Mouse (Mus musculus) kidney, adult 8-10 months (tissue): ENCODE data around the gene Gpr176.

ENCODE experiments used
- DNase-seq, 2 experiments: peaks; one replicate each; pipeline ENCODE4 v3.0.0; 2022

Gene Gpr176

GRCm38 (mm10) chr2:118372561-118372900 lies 688 bp downstream of the Gpr176 start:
- no peak for DNase-seq

GRCm38 (mm10) chr2:118371841-118372240 lies 1.4 kb downstream of the Gpr176 start:
- DNase-seq = no peak

DNA sequence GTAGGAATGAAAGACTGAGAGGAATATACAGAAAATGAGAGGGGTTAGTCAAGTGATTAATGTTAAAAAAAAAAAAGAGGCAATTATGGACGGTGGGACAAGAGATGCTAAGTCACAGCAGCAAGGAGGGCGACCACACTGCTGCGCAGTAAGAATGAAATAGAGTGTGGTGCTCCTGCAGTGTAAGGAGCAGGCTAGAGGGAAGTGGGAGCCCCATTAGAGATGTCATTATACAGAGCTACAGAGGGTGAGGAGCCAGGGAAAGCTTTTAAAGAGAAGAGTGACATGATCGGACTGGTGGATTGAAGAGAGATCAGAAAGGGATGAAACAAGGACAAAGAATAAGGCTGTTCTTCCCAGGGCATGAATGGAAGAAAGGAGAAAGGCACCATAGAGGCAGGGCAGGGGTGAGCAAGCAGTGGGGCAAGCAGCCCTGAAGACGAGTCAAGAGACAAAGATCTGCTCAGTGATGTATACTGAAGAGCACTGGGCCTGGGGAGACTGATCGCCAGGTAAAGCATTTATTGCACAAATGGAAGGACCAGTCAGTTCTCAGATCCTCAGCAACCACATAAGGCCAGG lies 18.0 kb downstream of the Gpr176 start:
- DNase-seq = no peak

DNA sequence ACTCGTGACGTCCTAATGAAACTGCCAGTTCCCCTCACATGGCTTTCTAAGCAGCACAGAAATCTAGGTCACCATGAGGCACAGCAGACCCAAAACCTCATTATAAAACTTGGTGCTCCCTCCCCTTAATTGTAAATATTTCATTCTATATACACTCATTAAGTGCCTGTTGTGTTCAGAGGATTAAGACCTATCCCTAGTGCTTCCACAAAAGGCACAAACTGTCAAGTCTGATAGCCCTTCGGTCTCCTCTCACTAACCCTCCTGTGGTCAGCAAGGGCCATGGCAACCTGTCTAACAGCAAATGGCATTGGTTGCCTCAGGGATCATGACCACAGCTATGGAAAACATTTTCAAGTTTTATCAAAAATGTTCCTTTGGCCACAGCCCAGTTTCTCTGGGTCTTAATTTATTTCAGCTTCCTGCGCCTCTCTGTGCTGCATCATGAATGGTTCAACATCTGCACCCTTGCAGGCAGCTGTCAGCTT lies 19.3 kb downstream of the Gpr176 start:
- peak in 1 of 2 experiments; percentile 5 for DNase-seq

DNA sequence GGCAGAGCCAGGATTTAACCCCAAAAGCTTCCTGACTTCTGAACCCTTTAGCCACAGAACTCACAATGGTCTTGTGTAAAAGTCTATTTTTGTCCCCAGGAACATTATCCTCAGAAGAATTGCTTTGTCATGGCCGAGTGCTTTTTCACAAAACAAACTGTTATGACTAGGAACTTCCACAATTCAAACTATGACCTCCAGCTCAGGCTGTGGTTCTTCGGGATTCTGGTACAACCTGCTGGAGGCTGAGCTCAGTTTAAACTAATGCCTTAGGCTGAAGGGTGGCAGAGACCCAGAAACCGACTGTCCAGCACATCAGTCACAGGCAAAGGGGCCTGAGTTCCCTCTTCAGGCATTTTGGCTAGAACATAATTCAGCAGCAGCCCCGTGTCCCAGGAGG lies 19.7 kb downstream of the Gpr176 start:
- DNase-seq = peak in 1 of 2 experiments; percentile 5

DNA sequence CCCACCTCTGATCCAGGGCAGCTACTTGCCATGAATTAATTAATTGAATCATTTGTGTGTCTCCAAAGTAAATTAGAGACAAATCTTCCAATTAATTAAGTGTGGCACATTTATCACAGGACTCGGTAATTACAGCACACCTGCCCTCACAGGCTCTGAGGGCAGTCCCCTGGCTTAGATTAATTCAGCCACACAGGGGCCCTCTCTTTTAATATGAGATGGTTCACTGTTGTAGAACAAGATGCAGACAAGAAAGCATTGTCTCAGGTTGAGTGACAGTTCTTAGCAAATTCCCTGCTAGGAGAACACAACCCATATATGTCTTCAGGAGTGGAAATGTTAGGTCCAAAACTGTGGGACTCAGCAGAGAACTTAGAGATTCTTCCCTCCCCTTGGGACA lies 27.7 kb downstream of the Gpr176 start:
- DNase-seq = no peak

DNA sequence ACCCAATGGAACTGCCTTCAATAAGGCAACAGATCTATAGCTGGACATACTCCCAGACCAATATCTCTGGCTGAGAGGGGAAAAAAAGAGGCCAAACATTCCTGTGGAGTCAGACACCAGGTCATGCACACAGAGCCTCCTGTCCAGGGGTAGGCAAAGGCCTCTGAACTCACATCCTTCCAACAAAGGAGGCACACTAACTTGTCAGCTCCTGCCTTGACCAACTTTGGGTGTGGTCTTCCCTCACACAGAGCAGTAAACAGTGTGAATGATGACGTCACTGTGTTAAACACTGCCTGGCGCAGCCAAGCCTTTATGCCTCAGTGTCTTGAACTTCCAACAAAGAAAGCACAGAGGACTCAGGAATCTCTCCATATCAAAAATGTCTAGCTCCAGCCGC lies 29.3 kb downstream of the Gpr176 start:
- no peak for DNase-seq

- no peak for DNase-seq
These were observed 31.9 kb downstream of the Gpr176 start for GRCm38 (mm10) chr2:118341295-118341694.

DNA sequence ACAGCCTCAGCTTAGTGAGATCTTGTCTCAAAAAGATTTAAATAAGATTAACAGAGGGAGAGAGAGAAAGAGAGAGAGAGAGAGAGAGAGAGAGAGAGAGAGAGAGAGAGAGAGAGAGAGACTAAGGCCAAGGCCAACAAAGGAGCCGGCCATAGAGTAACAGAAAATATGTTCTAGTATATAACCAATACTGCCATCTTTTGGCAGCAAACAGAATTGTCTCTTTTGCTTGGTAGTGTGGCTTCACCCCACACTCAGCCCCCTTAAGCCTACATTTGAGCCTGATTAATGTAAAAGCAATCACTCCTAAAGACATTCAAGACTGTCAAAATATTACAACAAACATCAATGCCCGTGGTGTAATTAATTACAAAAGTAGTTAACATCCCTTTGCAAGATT lies 37.1 kb downstream of the Gpr176 start:
- no peak for DNase-seq

GRCm38 (mm10) chr2:118322663-118323062 lies 50.6 kb downstream of the Gpr176 start:
- no peak for DNase-seq

GRCm38 (mm10) chr2:118321804-118322203 lies 51.4 kb downstream of the Gpr176 start:
- DNase-seq = no peak

DNA sequence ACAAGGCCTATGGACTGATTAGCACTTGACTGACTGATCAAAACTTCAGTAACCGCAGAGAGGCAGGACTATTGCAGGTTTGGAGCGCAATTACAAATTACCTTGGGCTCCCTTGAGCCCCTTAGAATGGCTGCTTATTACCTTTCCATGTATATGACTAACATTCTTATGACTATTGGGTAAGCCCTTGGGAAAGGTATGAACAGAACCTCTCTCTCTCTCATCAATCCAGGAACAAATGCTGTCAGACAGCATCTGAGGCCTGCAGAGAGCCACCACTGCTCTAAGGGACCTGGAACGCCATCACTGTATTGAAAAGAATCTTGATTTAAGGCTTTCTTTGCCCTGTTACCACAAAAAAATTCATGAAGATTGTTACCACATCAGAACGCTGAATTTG lies 52.1 kb downstream of the Gpr176 start:
- DNase-seq = no peak

- no peak for DNase-seq
These were observed 52.7 kb downstream of the Gpr176 start for GRCm38 (mm10) chr2:118320519-118320918.

DNA sequence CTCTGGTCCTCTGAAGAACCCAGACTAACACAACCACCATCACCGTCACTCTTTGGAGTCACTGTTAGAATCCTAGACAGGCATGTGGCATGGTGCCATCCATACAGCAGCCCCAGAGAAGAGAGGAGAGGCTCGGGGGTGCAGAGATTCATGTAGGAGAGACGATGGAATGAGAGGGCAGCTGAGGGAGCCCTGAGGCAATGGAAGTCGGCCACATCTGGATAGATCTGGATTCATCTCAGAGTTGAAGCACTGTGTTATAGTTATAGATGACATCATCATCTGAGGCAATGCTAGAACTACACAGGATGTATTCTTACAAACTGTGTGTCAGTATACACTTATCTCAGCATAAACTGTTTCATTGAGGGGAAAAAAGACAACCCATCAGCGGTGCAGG lies 54.0 kb downstream of the Gpr176 start:
- no peak for DNase-seq

- DNase-seq = no peak
These were observed 56.3 kb downstream of the Gpr176 start for GRCm38 (mm10) chr2:118316939-118317338.

DNA sequence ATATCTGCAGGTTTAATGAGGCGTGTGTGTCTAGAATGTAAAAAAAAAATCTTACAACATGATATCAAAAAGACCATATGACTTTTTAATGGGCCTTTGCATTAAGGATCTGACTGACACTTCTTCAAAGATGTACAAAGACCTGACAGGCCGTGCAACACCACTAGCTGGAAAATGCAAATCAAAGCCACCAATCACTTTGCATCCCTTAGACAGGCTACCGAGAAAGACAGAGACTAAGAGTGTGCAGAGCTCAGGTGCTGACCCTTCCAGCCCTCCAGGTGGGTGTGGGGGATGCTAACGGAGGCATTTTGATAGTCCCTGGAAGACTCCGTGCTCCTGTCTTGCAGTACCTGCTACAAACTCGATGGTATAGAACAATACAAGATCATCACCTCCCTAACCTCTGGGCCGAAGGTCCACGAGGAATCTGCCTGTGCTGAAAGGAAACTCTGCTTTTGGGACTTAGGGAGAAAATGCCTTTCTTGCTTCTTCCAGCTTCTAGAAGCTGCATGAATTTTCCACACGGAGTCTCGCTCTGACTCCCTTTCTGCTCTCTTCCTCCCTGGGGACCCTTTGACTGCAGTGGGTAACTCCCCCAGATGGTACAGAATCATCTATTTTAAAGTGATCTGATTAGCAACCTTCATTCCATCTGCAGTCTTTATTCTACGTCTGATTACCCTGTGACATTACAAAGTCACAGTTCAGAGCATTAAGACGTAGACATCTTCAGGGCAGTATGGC lies 57.4 kb downstream of the Gpr176 start:
- DNase-seq = no peak

DNA sequence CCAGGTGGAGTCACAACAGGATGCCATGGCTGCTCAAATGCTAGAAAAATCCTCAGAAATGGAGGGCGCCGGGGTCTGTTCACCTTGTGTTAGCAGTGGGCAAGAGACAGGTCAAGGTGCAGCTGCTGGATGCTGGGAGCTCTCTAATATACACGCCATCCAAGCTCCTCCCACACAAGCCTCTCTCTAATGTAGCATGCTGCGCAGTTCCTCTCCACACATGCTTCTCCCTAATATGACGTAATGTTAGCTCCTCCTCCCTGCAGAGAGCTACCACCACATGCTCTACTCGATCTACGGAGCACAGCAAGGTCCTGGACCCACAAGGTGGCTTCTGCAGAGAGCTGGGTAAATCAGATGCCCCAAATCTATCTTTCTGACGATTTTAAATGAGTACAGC lies 65.7 kb downstream of the Gpr176 start:
- no peak for DNase-seq

- no peak for DNase-seq
These were observed 66.3 kb downstream of the Gpr176 start for GRCm38 (mm10) chr2:118306966-118307365.

DNA sequence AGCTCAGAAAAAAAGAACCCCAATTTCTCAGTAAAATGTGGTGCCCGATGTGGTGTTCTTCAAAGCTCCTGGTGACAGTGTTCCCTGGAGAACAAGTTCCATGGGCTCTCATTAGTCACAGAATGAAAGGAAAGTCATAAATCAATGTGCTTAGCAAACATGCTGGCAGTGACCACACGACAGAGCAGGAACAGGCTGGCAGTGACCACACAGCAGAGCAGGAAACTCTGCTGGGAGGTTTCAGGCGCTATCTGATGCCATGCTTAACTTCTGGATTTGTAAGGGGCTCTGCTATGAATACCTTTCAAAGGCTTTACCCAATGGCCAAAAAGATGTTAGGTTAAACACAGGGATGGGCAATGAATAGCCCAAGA lies 66.7 kb downstream of the Gpr176 start:
- DNase-seq = no peak

DNA sequence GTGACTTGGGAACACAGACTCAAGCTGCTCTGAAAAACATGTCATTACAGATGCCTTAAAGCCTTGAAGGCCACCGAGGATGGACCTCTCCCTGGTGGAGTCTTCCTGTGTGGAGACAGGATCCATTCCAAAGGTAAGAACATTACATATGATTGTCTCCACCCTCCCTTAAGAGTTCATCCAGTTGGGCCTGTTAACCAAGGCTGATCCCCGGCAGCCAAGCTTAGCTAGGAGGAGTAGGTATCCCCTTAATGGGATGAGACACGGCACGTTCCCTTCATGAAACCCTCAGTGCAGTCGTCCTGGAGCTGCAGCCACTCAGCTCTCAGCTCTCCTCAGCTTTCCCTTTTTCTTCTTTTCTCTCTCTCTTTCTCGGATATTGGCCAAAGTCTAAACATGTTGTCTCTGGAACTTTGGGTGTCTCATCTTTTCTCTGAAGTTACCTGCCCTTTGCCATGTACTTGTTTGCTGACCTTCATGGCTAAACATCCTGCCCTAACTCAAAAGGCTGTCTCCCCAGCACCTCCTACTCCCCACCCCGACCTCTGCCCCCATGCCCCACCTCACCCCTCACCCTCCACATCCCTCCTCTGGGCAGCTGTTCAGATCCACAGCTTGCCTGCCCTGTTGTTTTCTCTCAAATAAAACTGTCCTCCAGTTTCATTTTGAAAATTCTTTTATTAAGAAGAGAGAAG lies 67.2 kb downstream of the Gpr176 start:
- no peak for DNase-seq

DNA sequence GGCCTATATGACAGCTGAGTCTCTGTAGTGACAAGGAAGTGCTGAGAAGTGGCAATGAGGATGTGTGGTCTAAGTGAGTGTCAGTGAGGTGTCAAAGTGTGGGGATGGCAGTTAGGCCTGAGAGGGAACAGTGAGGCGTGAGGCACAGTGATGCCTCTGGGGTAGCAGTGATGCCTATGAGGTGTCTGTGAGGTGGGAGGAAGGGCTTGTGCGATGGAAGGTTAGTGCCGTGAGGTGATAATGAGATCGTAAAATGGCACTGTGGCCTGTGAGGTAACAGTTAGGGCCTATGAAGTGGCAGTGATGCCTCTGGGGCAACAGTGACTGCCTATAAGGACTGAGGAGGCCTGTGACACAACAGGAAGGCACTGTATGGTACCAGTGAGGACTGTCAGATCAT lies 69.8 kb downstream of the Gpr176 start:
- DNase-seq = no peak

- no peak for DNase-seq
These were observed 71.6 kb downstream of the Gpr176 start for GRCm38 (mm10) chr2:118301656-118302055.

DNA sequence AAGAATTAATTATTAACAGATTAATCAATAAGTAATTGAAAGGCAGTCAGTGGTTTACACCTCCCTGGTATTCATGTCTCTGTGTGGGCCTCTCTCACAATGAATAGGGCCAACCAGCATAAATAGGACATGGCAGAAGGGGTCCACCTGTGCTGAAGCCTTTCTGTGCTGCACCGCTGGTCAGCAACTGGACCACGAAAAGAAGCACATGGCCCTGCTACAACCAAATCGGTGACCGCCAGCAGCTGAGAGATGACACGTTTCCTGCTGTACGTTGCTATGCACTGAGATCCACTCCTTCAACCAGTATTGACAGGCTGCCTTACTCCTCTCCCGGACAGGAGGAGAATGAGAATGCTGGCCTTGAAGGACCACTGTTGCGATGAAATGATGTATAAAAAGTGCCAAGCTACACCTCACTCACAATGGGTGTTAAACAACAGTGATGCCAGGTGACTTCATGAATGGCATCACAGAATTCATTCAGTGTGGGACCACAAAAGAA lies 72.1 kb downstream of the Gpr176 start:
- DNase-seq = no peak

DNA sequence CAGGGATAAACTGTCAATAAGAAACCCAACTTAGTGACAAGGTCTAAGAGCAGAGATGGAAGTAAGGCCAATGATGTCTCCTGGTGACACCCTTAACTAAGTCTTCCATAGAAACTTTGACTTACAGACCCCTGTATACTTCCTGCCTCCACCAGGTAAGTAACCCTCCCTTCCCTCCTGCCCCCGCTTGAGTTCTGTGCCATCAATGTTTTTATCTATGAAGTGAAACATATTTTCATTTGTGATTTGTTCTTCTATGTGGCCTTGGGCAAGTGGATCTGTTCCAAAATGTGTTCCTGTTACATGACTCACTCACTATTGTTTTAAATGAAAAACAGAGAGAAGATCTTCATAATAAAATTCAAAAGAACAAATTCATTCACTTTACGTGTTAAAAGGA lies 73.2 kb downstream of the Gpr176 start:
- no peak for DNase-seq
